In the genomic region with DNA sequence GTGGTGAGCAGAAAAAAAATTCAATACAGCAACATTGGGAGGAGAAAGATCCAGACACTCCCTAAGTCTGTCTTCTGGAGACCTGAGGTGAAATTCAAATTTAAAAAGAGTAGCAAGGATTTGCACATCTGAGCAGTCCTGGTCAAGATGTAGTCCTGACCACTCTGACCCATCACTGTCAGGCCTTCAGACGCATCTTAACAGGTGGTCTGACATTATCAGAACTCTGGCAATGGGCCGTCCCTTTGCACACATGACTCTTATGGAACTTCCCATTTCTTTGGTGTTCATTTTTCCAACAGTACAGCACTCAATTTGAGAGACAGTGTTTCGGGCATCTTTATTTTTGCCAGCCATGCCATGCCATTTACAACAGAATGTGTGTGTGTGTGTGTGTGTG, we compare ENCODE assay signal across 16 mouse cellular contexts. TPM values are rescaled to one million over a fixed set of nuclear protein-coding genes. Genes with fewer than 3 reads are reported as not detected.
"Had no signal": no experiment of that assay in that cellular context is flagged by ENCODE, and none has a peak within 500 bp of the region (broad histone marks: within the 10 kb centered on the region; RNA-seq: fewer than 3 reads in every experiment).

No protein-coding gene starts in this region.

- H3K36me3 ChIP-seq: neural tube, embryonic 13.5 days; neural tube, embryonic 15.5 days; stomach, embryonic 15.5 days had no signal

- H3K4me3 ChIP-seq: neural tube, embryonic 13.5 days; neural tube, embryonic 15.5 days; stomach, embryonic 15.5 days had no signal

- H3K4me2 ChIP-seq: neural tube, embryonic 13.5 days; neural tube, embryonic 15.5 days; stomach, embryonic 15.5 days had no signal

- H3K27me3 ChIP-seq: neural tube, embryonic 13.5 days; neural tube, embryonic 15.5 days; stomach, embryonic 15.5 days had no signal

- DNase-seq: retina, postnatal 1 day; right cerebral cortex, adult 18-20 months; right cerebral cortex, postnatal 14 days; right cerebral cortex, postnatal 25 days; right cerebral cortex, postnatal 4 days; spleen, adult 18-20 months; thymus, adult 18-20 months; thymus, adult 2 months; thymus, postnatal 14 days; thymus, postnatal 25 days; thymus, postnatal 36 days; thymus, postnatal 4 days had no signal

RNA-seq across cellular contexts. Expression of a gene that starts 12.8 kb away (rescaled TPM):
- total RNA-seq: neutrophil, adult 5-6 weeks had no signal
